Mouse (Mus musculus) lung, adult 2 months (tissue): ENCODE results near the gene Cacna2d3.

Experiments
- CTCF ChIP-seq: fragments of 200-500 bp; IDR thresholded peaks from 2 replicates; pipeline ENCODE4 v1.5.1; 2011; ENCODE audit warnings: mild to moderate bottlenecking, low read length, control low read depth; ENCODE audit not compliant: insufficient read depth
- POLR2A ChIP-seq: fragments of 200-500 bp; IDR thresholded peaks from 2 replicates; pipeline ENCODE4 v1.6.1; 2011; ENCODE audit warnings: low read depth, mild to moderate bottlenecking, control low read depth, low read length, borderline replicate concordance; ENCODE audit errors: extremely low read depth

DNA sequence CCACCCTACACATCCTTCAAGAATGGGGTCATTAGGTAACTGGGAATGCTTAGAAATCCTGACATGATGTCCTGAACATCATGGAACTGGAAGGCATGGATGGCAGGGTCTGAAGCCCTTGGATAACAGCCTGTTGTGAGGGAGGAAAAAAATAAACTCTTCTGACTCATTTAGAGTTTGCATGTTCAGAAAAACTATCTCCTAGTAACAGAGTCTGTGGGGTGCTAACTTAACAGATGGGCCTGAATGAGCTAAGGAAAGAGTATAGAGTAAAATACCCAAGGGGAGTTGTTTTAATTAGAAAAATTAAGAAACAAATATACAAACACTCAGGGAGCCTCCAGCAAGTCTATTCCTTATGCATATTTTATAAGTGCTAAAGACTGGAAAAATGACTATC, 286.5 kb downstream of the Cacna2d3 start:
- TF ChIP-seq CTCF (no peak), POLR2A (no peak)
